Mouse (Mus musculus): ENCODE results near the gene Emx1. TPM values are rescaled to one million over a fixed set of nuclear protein-coding genes. Genes with fewer than 3 reads are reported as not detected.

The Emx1 gene
- not detected for polyA plus RNA-seq (2014; fragmentation: Illumina TruSeq; extraction: RNeasy Lipid Tissue Mini Kit (QIAGEN cat#74804); ENCODE audit: low read depth, low replicate concordance)

DNA sequence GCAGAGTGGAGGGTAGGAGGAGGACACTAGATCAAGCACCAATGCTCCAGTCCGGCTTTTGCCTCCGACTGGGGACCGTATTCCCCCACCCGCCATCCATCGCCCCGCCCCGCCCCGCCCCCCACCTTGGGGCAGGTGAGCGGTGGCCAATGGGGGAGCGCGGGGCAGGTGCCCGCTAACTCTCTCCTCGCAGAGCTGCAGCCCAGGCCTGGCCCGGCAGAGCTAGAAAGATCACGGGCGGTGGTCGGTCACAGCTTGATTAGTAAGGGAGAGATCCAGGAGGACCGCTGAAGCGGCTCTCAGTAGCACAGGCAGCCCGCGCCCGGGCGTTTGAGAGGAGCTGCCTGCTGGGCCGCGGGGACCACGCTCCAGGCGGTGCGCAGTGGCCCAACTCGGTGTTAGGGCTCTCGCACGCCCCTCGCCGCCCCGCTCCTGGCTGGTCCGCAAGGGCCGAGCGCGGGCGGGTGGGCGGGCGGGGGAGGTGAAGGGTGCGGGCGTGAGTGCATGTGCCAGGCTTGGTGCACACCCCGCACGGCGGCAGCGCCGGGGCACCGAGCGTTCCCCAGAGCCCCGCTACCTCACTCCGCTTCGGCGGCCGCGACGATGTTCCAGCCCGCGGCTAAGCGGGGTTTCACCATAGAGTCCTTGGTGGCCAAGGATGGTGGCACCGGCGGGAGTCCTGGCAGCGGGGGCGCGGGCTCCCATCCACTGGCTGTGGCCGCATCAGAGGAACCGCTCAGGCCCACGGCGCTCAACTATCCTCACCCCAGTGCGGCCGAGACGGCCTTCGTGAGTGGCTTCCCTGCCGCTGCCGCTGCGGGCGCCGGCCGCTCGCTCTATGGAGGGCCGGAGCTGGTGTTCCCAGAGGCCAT lies at the start of gene Emx1:
Gene Emx1, plus strand, starts transcription at position 99 of the 872 bp plus-strand sequence.

Other genes with a start within 250 kb of the Emx1 start
- gene Exoc6b, start 117.9 kb upstream of the Emx1 start, polyA plus RNA-seq (2014; fragmentation: Illumina TruSeq; extraction: RNeasy Lipid Tissue Mini Kit (QIAGEN cat#74804); ENCODE audit: low read depth, low replicate concordance), result 11.5 TPM
- 32.2 TPM for gene Spr, start 49.7 kb upstream of the Emx1 start, polyA plus RNA-seq (2014; fragmentation: Illumina TruSeq; extraction: RNeasy Lipid Tissue Mini Kit (QIAGEN cat#74804); ENCODE audit: low read depth, low replicate concordance)
- gene Sfxn5, start 146.0 kb downstream of the Emx1 start, polyA plus RNA-seq (2014; fragmentation: Illumina TruSeq; extraction: RNeasy Lipid Tissue Mini Kit (QIAGEN cat#74804); ENCODE audit: low read depth, low replicate concordance), result 8.2 TPM
- 22.9 TPM for gene Rab11fip5, start 187.2 kb downstream of the Emx1 start, polyA plus RNA-seq (2014; fragmentation: Illumina TruSeq; extraction: RNeasy Lipid Tissue Mini Kit (QIAGEN cat#74804); ENCODE audit: low read depth, low replicate concordance)
- not detected for gene Noto, start 236.4 kb downstream of the Emx1 start, polyA plus RNA-seq (2014; fragmentation: Illumina TruSeq; extraction: RNeasy Lipid Tissue Mini Kit (QIAGEN cat#74804); ENCODE audit: low read depth, low replicate concordance)
- 16.6 TPM for gene Smyd5, start 244.6 kb downstream of the Emx1 start, polyA plus RNA-seq (2014; fragmentation: Illumina TruSeq; extraction: RNeasy Lipid Tissue Mini Kit (QIAGEN cat#74804); ENCODE audit: low read depth, low replicate concordance)

All from adipose tissue, adult 10 weeks (tissue).